Mouse (Mus musculus): ENCODE results near the gene St5. TPM values are rescaled to one million over a fixed set of nuclear protein-coding genes. Genes with fewer than 3 reads are reported as not detected.

St5 gene
- polyA plus RNA-seq, 1 experiment from 2014 or later, result 26.2 TPM

- Histone ChIP-seq H3K4me3 (no peak overlapping the region), H3K36me3 (no peaks in the 10 kb centered on the region), H3K9me3 (no peaks in the 10 kb centered on the region), H3K27ac (replicated peaks) (no peak overlapping the region), H3K4me2 (no peak overlapping the region), H3K4me1 (replicated peaks) (peaks cover 5% of the 10 kb centered on the region; the same call in 1 of the 2 replicates), H3K27me3 (no peaks in the 10 kb centered on the region), H3K9ac (no peak overlapping the region)
- no peak for ATAC-seq (ENCODE audit: low FRiP score, low read depth)
These were observed 109.4 kb downstream of the St5 start for GRCm38 (mm10) chr7:109593992-109594391.

- H3K36me3 ChIP-seq, result no peaks in the 10 kb centered on the region
- H3K9ac ChIP-seq, result no peak overlapping the region
- peaks cover 5% of the 10 kb centered on the region; the same call in 1 of the 2 replicates for H3K4me1 ChIP-seq (replicated peaks)
- H3K9me3 ChIP-seq, result no peaks in the 10 kb centered on the region
- 66% methylated on average over 4 of the region's 4 CpGs for WGBS
- H3K27me3 ChIP-seq, result no peaks in the 10 kb centered on the region
- ATAC-seq (ENCODE audit: low FRiP score, low read depth), result no peak
- no peak overlapping the region for H3K27ac ChIP-seq (replicated peaks)
- no peak overlapping the region for H3K4me2 ChIP-seq
- H3K4me3 ChIP-seq, result no peak overlapping the region
These were observed 111.2 kb downstream of the St5 start for GRCm38 (mm10) chr7:109592184-109592583.

GRCm38 (mm10) chr7:109590576-109590975 lies 112.8 kb downstream of the St5 start:
- ATAC-seq (ENCODE audit: low FRiP score, low read depth), result no peak
- H3K9me3 ChIP-seq, result no peaks in the 10 kb centered on the region

GRCm38 (mm10) chr7:109588990-109589389 lies 114.4 kb downstream of the St5 start:
- no peak overlapping the region for H3K27ac ChIP-seq (replicated peaks)
- H3K9ac ChIP-seq, result no peak overlapping the region
- WGBS, result 80% methylated on average over 6 of the region's 6 CpGs
- H3K27me3 ChIP-seq, result no peaks in the 10 kb centered on the region
- no peak overlapping the region for H3K4me2 ChIP-seq
- no peak overlapping the region for H3K4me3 ChIP-seq
- no peaks in the 10 kb centered on the region for H3K36me3 ChIP-seq
- H3K9me3 ChIP-seq, result no peaks in the 10 kb centered on the region
- peaks cover 8% of the 10 kb centered on the region; the same call in 1 of the 2 replicates for H3K4me1 ChIP-seq (replicated peaks)
- ATAC-seq (ENCODE audit: low FRiP score, low read depth), result no peak

More at GRCm38 (mm10) chr7:109590576-109590975, 112.8 kb downstream of the St5 start:
- no peaks in the 10 kb centered on the region for H3K27me3 ChIP-seq
- H3K4me2 ChIP-seq, result no peak overlapping the region
- no peak overlapping the region for H3K4me3 ChIP-seq
- H3K4me1 ChIP-seq (replicated peaks), result peaks cover 5% of the 10 kb centered on the region; the same call in 1 of the 2 replicates
- no peak overlapping the region for H3K27ac ChIP-seq (replicated peaks)
- no peaks in the 10 kb centered on the region for H3K36me3 ChIP-seq
- WGBS, result 93% methylated on average over 2 of the region's 2 CpGs
- no peak overlapping the region for H3K9ac ChIP-seq

GRCm38 (mm10) chr7:109588145-109588544 lies 115.3 kb downstream of the St5 start:
- H3K27me3 ChIP-seq, result no peaks in the 10 kb centered on the region
- H3K36me3 ChIP-seq, result no peaks in the 10 kb centered on the region
- peaks cover 8% of the 10 kb centered on the region; the same call in 1 of the 2 replicates for H3K4me1 ChIP-seq (replicated peaks)
- no peak overlapping the region for H3K4me2 ChIP-seq
- H3K4me3 ChIP-seq, result no peak overlapping the region
- no peak overlapping the region for H3K9ac ChIP-seq
- no peaks in the 10 kb centered on the region for H3K9me3 ChIP-seq
- 95% methylated on average over 8 of the region's 8 CpGs for WGBS
- no peak overlapping the region for H3K27ac ChIP-seq (replicated peaks)
- ATAC-seq (ENCODE audit: low FRiP score, low read depth), result no peak

- Histone ChIP-seq H3K27ac (replicated peaks) (no peak overlapping the region), H3K9me3 (no peaks in the 10 kb centered on the region), H3K4me1 (replicated peaks) (peaks cover 9% of the 10 kb centered on the region), H3K36me3 (no peaks in the 10 kb centered on the region), H3K4me3 (no peak overlapping the region), H3K9ac (no peak overlapping the region), H3K27me3 (no peaks in the 10 kb centered on the region), H3K4me2 (no peak overlapping the region)
- 97% methylated on average over 1 of the region's 1 CpGs for WGBS
- ATAC-seq (ENCODE audit: low FRiP score, low read depth), result no peak
These were observed 118.9 kb downstream of the St5 start for GRCm38 (mm10) chr7:109584467-109584866.

GRCm38 (mm10) chr7:109580489-109580888 lies 122.9 kb downstream of the St5 start:
- H3K4me2 ChIP-seq, result no peak overlapping the region
- WGBS, result 66% methylated on average over 4 of the region's 4 CpGs
- H3K4me3 ChIP-seq, result no peak overlapping the region
- no peaks in the 10 kb centered on the region for H3K27me3 ChIP-seq
- H3K4me1 ChIP-seq (replicated peaks), result peaks cover 27% of the 10 kb centered on the region
- no peak for ATAC-seq (ENCODE audit: low FRiP score, low read depth)
- H3K9ac ChIP-seq, result no peak overlapping the region
- no peak overlapping the region for H3K27ac ChIP-seq (replicated peaks)
- no peaks in the 10 kb centered on the region for H3K36me3 ChIP-seq
- H3K9me3 ChIP-seq, result no peaks in the 10 kb centered on the region

GRCm38 (mm10) chr7:109579585-109580307 lies 123.7 kb downstream of the St5 start:
- 29% methylated on average over 6 of the region's 6 CpGs for WGBS
- H3K9ac ChIP-seq, result no peak overlapping the region
- peaks cover 30% of the 10 kb centered on the region for H3K4me1 ChIP-seq (replicated peaks)
- ATAC-seq (ENCODE audit: low FRiP score, low read depth), result peak; percentile 80
- no peaks in the 10 kb centered on the region for H3K9me3 ChIP-seq
- no peaks in the 10 kb centered on the region for H3K36me3 ChIP-seq
- peak overlapping the region; percentile 9; the same call in 1 of the 2 replicates for H3K27ac ChIP-seq (replicated peaks)
- no peaks in the 10 kb centered on the region for H3K27me3 ChIP-seq
- no peak overlapping the region for H3K4me3 ChIP-seq
- H3K4me2 ChIP-seq, result no peak overlapping the region

GRCm38 (mm10) chr7:109578880-109579584 lies 124.4 kb downstream of the St5 start:
- Histone ChIP-seq H3K4me1 (replicated peaks) (peaks cover 30% of the 10 kb centered on the region), H3K27me3 (no peaks in the 10 kb centered on the region), H3K9ac (no peak overlapping the region), H3K4me2 (no peak overlapping the region), H3K36me3 (no peaks in the 10 kb centered on the region), H3K4me3 (no peak overlapping the region), H3K9me3 (no peaks in the 10 kb centered on the region), H3K27ac (replicated peaks) (0 out of 2 replicates have a peak overlapping the region, but pooled peaks have one; percentile 9)
- WGBS, result 32% methylated on average over 2 of the region's 2 CpGs
- ATAC-seq (ENCODE audit: low FRiP score, low read depth), result no peak

GRCm38 (mm10) chr7:109576321-109577314 lies 126.8 kb downstream of the St5 start:
- Histone ChIP-seq H3K4me1 (replicated peaks) (peaks cover 30% of the 10 kb centered on the region), H3K4me2 (no peak overlapping the region), H3K4me3 (no peak overlapping the region), H3K27ac (replicated peaks) (peak overlapping the region; percentile 68), H3K9me3 (no peaks in the 10 kb centered on the region), H3K27me3 (no peaks in the 10 kb centered on the region), H3K9ac (no peak overlapping the region), H3K36me3 (no peaks in the 10 kb centered on the region)
- 51% methylated on average over 11 of the region's 11 CpGs for WGBS
- ATAC-seq (ENCODE audit: low FRiP score, low read depth), result peak; percentile 76

GRCm38 (mm10) chr7:109574166-109574565 lies 129.2 kb downstream of the St5 start:
- Histone ChIP-seq H3K4me2 (no peak overlapping the region), H3K4me3 (no peak overlapping the region), H3K9me3 (no peaks in the 10 kb centered on the region), H3K36me3 (no peaks in the 10 kb centered on the region), H3K9ac (no peak overlapping the region), H3K27ac (replicated peaks) (no peak overlapping the region), H3K27me3 (no peaks in the 10 kb centered on the region), H3K4me1 (replicated peaks) (peaks cover 22% of the 10 kb centered on the region)
- WGBS, result 94% methylated on average over 7 of the region's 7 CpGs
- ATAC-seq (ENCODE audit: low FRiP score, low read depth), result no peak

Data from hindbrain, embryonic 15.5 days (tissue).